Mouse (Mus musculus): ENCODE data around the gene Mtus2. TPM values are rescaled to one million over a fixed set of nuclear protein-coding genes. Genes with fewer than 3 reads are reported as not detected.

The Mtus2 gene
- total and polyA plus RNA-seq, 3 experiments = 0.08 TPM; not detected in 2

GRCm38 (mm10) chr5:148239757-148240156 lies 282.6 kb downstream of the Mtus2 start:
- no peak overlapping the region for H3K9ac ChIP-seq (ENCODE audit: control insufficient read depth, low read depth, low read length, poor library complexity, severe bottlenecking)
- H3K9me3 ChIP-seq (replicated peaks; ENCODE audit: insufficient read depth, low read length) = no peaks in the 10 kb centered on the region
- no peaks in the 10 kb centered on the region for H3K79me2 ChIP-seq (ENCODE audit: control insufficient read depth, insufficient read depth, low read length, poor library complexity)
- no peaks in the 10 kb centered on the region for H3K27me3 ChIP-seq (ENCODE audit: control insufficient read depth in 1 of 2, insufficient read depth in 2 of 2, low read length in 2 of 2)
- no peak for DNase-seq (ENCODE audit: low read depth, low spot score)
- H3K27ac ChIP-seq (ENCODE audit: control insufficient read depth, low read depth, low read length) = no peak overlapping the region
- no peaks in the 10 kb centered on the region for H3K36me3 ChIP-seq (ENCODE audit: control insufficient read depth in 1 of 2, insufficient read depth in 2 of 2, low read length in 2 of 2)
- no peak for TF ChIP-seq CHD1 (IDR thresholded peaks at IDR 0.05; ENCODE audit: low read depth, low read length)
- TF ChIP-seq SIN3A (IDR thresholded peaks at IDR 0.05; ENCODE audit: low read length) = no peak
- H3K4me3 ChIP-seq (ENCODE audit: control insufficient read depth in 1 of 2, insufficient read depth in 1 of 2, low read depth in 2 of 2, low read length in 2 of 2) = no peak overlapping the region
- no peaks in the 10 kb centered on the region for H3K4me1 ChIP-seq (ENCODE audit: control insufficient read depth in 1 of 2, insufficient read depth in 2 of 2, low read length in 2 of 2)

GRCm38 (mm10) chr5:148241932-148242331 lies 284.8 kb downstream of the Mtus2 start:
- H3K4me1 ChIP-seq (ENCODE audit: control insufficient read depth in 1 of 2, insufficient read depth in 2 of 2, low read length in 2 of 2) = no peaks in the 10 kb centered on the region
- no peak overlapping the region for H3K4me3 ChIP-seq (ENCODE audit: control insufficient read depth in 1 of 2, insufficient read depth in 1 of 2, low read depth in 2 of 2, low read length in 2 of 2)
- H3K9ac ChIP-seq (ENCODE audit: control insufficient read depth, low read depth, low read length, poor library complexity, severe bottlenecking) = no peak overlapping the region
- H3K36me3 ChIP-seq (ENCODE audit: control insufficient read depth in 1 of 2, insufficient read depth in 2 of 2, low read length in 2 of 2) = no peaks in the 10 kb centered on the region
- DNase-seq (ENCODE audit: low read depth, low spot score) = peak; percentile 72
- no peaks in the 10 kb centered on the region for H3K27me3 ChIP-seq (ENCODE audit: control insufficient read depth in 1 of 2, insufficient read depth in 2 of 2, low read length in 2 of 2)
- H3K79me2 ChIP-seq (ENCODE audit: control insufficient read depth, insufficient read depth, low read length, poor library complexity) = no peaks in the 10 kb centered on the region
- no peaks in the 10 kb centered on the region for H3K9me3 ChIP-seq (replicated peaks; ENCODE audit: insufficient read depth, low read length)
- TF ChIP-seq POLR2A (IDR thresholded peaks at IDR 0.05; ENCODE audit: control insufficient read depth in 1 of 2, insufficient read depth in 1 of 2, low read depth in 1 of 2, low read length in 2 of 2, poor library complexity in 1 of 2) = no peak
- no peak for TF ChIP-seq MYB (IDR thresholded peaks at IDR 0.05; ENCODE audit: low read depth, low read length)
- TF ChIP-seq ZC3H11A (IDR thresholded peaks at IDR 0.05; ENCODE audit: low read depth, low read length) = peak; percentile 58
- TF ChIP-seq TBP (IDR thresholded peaks at IDR 0.05; ENCODE audit: low read depth, low read length) = no peak
- TF ChIP-seq MAFK (IDR thresholded peaks at IDR 0.05; ENCODE audit: borderline replicate concordance, low read depth, low read length) = no peak
- no peak for TF ChIP-seq E2F4 (IDR thresholded peaks at IDR 0.05; ENCODE audit: borderline replicate concordance, low read depth, low read length)
- no peak for TF ChIP-seq JUND (IDR thresholded peaks at IDR 0.05; ENCODE audit: low read depth, low read length)
- TF ChIP-seq HCFC1 (IDR thresholded peaks at IDR 0.05; ENCODE audit: low read depth, low read length) = no peak
- peak; percentile 94 for TF ChIP-seq RAD21 (IDR thresholded peaks at IDR 0.05; ENCODE audit: low read depth, low read length)
- no peak for TF ChIP-seq TAL1 (IDR thresholded peaks at IDR 0.05; ENCODE audit: low read length)
- peak; percentile 93 to 95 (median 95) for TF ChIP-seq CTCF (IDR thresholded peaks at IDR 0.05 in 2 of 3, conservative IDR thresholded peaks at IDR 0.05 in 1 of 3; ENCODE audit: control insufficient read depth in 1 of 3, insufficient read depth in 1 of 3, low read depth in 2 of 3, low read length in 3 of 3, poor library complexity in 1 of 3, severe bottlenecking in 1 of 3)
- no peak for TF ChIP-seq UBTF (IDR thresholded peaks at IDR 0.05; ENCODE audit: borderline replicate concordance, insufficient read depth, low read depth, low read length)
- peak; percentile 79 for TF ChIP-seq SMC3 (IDR thresholded peaks at IDR 0.05; ENCODE audit: low read depth, low read length)
- no peak for TF ChIP-seq EP300 (IDR thresholded peaks at IDR 0.05; ENCODE audit: low read depth in 1 of 2, low read length in 2 of 2)
- no peak for TF ChIP-seq CHD1 (IDR thresholded peaks at IDR 0.05; ENCODE audit: low read depth, low read length)
- TF ChIP-seq ETS1 (IDR thresholded peaks at IDR 0.05; ENCODE audit: low read depth, low read length) = no peak
- no peak for TF ChIP-seq MEF2A (IDR thresholded peaks at IDR 0.05; ENCODE audit: extremely low read depth, insufficient replicate concordance, low read depth, low read length, poor library complexity, severe bottlenecking)
- no peak for TF ChIP-seq GABPA (IDR thresholded peaks at IDR 0.05; ENCODE audit: low read depth, low read length)
- no peak for TF ChIP-seq USF2 (IDR thresholded peaks at IDR 0.05; ENCODE audit: borderline replicate concordance in 1 of 2, insufficient read depth in 1 of 2, low read depth in 1 of 2, low read length in 2 of 2)
- no peak overlapping the region for H3K27ac ChIP-seq (ENCODE audit: control insufficient read depth, low read depth, low read length)
